Mouse (Mus musculus) NIH3T3 (cell line): ENCODE results near the gene Gm10160.
A peak's percentile ranks its signal among the peaks of the same experiment; 100 is the strongest.

Experiments
- DNase-seq: peaks from one replicate; pipeline ENCODE4 v3.0.0-alpha.2; 2012; ENCODE audit warnings: low read depth

The Gm10160 gene

DNA sequence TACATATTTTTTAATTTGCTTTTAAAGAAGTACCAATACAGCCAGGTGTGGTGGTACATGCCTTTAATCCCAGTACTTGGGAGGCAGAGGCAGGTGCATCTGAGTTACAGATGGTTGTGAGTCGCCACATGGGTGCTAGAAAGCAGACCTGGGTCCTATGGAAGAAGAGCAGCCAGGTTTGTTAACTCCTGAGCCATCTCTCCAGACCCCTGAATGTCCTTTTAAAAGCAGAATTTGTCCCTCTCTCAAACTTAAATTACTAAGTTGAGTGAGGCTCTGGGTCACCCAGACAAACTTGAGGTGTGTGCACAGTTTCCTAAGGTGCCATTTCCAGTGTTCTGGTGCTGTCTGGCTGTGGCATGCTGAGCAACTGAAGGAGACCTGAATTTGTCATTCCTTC, at the start of gene Gm10160:
Gene Gm10160 (minus strand): TSS at position 101 of the 400 bp plus-strand sequence.
- no peak for DNase-seq

DNA sequence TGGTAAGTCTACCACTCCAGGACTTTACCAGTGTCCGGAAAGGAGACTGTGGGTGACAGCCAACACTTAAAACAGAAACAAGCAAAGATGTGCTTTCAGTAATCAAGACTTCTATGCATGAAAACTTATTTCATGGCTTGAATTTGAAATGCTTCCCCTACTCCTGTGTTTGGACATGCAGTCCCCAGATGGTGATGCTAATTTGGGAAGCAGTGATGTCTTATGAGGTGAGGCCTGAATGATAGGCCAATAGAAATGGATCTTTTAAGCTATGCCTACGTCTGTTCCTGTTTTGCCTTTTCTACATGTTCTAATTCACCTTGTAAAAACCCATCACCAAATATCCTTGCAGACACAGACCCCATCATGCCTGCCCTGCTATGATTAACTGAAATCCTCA, 49.3 kb upstream of the Gm10160 start:
- DNase-seq, result no peak

DNA sequence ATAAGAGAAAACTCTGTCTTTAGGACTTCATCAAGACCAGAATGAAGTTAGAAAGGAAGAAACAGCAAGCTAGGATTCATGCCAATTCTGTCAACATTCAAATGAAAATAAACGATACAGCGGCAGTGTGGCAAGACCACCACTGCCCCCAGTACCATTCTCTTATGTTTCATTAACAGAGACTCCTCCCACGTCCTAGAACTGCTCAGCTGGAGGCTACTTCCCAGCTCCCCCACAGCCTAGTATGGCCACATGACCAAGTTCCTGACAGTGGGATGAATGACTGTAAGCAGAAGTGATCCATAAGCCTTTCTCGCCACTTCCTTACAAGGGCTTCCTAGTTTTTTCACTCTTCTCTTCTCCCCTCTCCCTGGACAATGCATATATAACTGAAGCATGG, 48.5 kb upstream of the Gm10160 start:
- DNase-seq, result no peak

DNA sequence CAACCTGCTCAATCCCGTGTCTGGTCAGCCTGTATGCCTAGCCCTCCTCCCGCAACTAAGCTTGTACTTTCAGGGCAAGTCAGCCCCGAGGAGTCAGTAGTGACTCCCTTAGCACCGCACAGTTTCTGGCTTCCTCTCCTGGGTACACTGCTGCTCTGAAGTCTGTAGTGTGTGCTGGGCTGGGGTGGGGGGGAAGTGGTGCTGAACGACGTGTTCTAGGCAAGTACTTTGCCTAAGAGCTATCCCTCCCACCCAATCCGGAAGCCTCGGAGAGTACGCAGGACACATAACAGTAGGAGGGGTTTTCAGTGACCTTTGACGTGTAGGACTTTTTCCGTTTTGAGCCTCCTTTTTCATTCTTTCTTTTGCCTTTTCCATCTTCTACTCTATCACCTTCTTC, 43.8 kb upstream of the Gm10160 start:
- no peak for DNase-seq

DNA sequence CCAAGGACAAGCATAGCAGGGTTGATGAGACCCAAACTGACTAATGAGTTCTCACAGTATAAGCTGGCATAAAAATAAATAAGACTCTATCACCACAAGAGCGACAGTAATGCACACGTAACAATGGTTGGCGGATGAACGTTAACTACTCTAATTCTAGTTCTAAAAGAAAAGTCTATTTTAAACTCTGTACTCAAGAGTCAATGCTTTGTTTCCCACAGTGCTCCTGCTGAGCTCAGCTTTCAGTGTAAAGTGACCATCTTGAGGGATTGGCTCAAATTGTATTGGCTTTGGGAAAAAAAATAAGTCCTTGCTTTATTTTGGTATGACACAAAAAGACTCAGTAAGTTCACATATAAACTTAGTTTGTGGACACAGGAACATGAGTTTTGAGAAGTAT, 29.5 kb upstream of the Gm10160 start:
- DNase-seq, result no peak

DNA sequence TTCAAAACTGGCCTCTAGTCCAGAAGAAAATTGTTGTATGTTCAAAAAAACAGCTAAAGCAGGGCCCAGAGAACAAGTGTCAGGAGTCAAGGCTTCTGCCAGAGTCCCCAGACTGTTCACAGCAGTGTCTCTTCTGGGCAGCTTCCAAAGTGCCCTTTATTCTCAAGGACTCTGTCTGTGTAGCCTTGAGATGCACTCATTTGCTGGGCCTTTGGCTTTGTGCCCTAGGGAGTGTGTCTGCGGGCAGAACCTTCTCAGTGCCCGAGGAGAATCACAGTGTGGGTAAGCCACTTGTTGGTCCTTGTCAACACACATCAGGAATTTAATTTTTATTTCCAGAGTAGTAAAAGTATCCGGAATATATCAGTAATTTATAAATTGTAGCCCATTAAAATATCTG, 26.0 kb upstream of the Gm10160 start:
- DNase-seq, result no peak

DNA sequence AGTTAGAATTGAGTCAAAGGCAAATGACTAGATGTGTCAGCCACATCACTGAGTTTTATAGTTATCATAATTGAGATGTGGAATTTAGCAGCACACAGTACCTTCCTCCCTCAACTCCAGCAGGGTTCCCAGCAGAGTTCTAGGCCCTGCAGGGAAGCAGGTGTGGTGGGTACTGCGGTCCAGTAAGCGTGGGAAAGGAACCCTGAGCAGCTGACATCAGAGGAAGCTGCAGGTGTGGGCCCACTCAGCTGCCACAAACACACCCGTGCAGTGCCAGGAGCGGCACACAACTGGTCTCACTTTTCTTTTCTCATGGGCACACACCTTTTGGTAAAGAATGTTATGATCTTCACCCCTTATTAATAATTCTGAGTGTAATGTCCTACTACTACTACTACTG, 25.2 kb upstream of the Gm10160 start:
- no peak for DNase-seq

DNA sequence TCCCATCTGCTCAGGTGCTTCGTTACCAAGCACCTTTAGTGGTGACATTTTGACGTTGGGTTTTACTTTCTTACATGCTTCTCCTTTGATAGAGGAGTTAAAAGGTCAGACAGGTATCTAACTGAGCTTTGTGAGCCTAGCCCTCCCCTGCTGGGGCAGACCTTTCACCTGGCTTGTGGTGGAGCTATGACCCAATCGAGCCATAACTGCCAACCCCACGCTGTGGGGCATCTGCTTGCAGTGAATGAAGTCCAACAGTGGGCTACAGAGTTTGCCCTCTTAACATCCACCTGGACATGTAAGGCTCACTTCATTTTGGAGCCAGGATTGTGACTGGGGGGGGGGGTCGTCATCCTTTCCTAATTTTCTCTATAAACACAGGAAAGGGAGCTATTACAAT, 24.7 kb upstream of the Gm10160 start:
- no peak for DNase-seq

DNA sequence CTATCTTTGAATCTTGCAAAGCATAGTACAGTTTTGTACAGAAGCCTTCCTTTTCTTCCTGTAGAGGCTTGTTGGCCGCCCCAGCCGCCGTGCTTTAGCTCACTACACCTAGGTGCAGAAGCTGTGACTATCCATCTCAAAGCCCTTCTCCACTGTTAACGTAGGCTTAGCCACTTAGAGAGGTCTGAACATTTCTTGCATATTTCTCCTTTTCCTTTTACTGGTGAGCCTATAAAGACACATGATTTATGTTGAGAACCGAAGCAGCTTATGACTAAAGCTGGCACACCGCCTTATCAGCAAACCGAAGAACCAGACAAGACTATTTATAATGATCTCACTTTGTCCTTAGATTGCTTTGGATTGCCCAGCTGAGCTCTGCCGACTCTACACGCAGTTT, 19.8 kb upstream of the Gm10160 start:
- DNase-seq, result peak; percentile 70

DNA sequence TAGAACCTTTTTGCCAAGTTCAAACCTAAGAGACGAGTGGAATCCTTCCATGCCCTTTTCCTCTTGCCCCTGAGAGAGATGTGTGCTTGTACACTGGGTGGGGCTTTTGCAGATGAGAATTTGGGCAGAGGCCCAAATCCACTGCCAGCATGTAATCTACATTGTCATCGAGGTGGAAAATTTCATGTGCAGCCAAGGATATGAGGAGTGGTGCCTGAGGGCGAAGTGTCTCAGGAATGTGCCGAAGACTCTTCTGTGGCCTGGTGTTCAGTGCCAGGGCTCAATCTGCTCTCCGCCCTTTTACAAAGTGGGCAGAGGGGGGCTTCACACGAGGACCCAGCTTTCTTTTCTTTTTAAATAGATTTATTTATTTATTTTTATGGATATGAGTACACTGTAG, 19.0 kb upstream of the Gm10160 start:
- DNase-seq, result peak; percentile 64

DNA sequence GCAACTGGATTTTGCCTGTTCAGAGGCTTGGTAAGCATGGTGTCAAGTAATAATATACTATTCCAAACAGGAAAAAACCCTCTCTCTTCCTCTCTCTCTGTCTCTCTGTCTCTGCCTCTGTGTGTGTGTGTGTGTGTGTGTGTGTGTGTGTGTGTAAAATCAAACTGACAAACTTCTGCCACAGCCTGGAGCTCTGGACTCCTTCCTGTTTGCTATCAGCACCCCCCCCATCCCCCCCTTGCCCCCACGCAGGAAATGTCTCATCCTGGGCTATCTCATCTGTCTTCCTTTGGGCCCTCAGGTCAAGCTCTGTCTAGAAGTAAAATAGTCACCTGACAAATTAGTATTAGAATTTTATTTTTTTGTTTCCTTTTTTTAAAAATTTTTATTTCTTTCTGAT, 18.2 kb upstream of the Gm10160 start:
- no peak for DNase-seq

DNA sequence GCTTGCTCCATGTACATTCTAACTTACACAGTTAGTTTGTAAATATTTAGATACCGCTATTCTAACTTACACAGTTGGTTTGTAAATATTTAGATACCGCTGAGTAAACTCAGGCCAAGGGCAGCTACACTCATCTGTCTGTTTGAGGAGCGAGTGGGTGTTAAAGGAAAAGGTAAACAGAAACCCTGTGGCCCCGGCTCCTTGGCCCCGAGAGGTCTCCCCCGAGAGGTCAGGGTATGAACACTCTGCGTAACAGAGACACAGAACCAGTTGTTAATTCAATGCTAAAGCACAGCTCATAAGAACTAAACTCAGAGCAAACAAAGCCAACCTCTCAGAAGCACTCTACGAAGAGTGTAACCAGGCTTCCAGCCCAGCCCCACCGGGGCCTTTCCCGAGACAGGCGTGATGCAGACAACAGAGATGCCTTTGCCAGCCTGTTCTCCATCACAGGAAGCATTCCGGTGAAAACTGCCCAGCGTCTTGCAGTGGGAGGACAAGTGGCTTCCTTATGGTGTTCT, 17.0 kb upstream of the Gm10160 start:
- DNase-seq, result no peak

DNA sequence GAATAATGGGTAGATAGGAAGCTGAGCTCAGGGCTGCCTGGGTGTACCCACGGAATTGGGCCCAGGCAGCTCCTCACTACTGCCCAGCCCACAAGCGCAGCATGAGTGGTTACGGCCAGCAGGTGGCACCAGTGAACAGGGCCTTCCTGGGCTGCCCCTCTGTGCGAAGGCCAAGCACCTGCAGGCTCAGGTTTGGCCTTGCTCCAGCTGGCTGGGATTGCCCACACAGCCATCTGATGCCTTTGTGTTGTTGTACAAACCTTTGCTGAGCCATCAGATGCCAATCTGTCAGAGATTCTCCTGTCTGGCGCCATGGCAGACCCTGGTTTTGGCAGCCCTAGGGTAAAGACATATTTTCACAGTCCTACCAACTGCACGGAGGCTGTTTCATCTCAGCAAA, 12.6 kb upstream of the Gm10160 start:
- peak; percentile 87 for DNase-seq

DNA sequence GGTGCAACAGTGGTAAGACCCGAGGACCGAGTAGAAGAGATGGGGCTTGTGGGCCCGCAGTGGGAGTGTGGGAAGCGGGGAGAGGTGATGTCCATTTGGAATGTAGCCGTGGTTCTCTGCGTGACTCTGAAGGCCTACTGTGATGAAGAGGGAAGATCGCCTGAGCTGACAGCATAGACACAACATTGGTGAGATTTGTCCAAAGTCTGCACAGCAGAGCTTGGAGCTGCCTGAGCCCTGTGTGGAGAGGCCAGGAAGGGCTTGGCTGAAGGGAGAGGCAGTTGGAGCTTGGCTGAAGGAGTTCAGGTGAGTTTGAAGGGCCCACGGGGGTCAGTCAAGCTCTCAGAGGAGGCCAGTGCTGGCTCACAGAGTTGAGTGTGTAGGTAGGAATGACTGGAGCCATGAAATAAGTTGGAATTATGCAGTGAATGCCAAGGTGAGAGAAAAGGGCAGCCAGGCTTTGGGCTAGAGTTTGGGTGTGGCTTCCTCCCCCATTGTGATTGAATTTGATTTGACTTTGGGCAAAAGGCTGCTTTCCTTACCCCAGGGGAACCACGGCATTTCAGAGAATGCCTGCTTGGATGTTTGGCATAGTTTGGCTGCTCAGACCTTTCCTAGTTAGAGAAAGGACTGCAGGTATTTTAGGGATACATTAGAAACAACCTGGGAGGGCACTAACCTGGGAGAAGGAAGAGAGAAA, 11.8 kb upstream of the Gm10160 start:
- DNase-seq, result no peak

DNA sequence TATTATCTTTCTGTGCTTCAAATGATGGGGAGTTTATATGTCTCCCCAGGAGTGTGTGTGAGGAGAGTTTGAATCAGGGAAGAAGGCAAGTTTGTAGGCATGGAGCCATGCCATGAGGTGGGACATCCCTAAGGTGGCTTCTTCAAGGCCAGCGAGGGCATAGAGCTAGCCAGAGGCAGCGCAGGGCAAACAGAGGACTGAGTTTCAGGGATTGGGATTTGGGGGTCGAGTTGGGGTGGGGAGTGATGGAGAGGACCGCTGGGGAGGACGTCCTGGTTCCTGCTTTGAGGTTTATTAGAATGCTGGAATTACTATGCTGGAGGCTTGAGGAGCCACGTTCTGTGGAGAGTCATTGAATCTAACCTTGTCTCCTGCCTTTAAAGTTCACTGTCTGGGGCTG, 10.3 kb upstream of the Gm10160 start:
- DNase-seq, result no peak

DNA sequence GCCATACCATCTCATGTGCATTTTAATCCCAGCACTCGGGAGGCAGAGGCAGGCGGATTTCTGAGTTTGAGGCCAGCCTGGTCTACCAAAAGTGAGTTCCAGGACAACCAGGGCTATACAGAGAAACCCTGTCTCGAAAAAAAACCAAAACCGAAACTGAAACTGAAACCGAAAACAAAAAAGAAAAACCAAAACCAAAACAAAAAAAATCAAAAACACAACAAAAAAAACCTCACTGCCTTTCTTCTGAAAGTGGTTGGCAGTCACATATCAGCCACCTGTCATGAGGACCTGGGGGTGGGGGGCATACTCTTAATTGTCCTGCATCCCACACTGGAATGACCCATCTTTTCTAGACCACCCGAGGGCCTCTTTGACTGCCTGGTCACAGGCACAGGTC, 9.0 kb upstream of the Gm10160 start:
- peak; percentile 31 for DNase-seq

DNA sequence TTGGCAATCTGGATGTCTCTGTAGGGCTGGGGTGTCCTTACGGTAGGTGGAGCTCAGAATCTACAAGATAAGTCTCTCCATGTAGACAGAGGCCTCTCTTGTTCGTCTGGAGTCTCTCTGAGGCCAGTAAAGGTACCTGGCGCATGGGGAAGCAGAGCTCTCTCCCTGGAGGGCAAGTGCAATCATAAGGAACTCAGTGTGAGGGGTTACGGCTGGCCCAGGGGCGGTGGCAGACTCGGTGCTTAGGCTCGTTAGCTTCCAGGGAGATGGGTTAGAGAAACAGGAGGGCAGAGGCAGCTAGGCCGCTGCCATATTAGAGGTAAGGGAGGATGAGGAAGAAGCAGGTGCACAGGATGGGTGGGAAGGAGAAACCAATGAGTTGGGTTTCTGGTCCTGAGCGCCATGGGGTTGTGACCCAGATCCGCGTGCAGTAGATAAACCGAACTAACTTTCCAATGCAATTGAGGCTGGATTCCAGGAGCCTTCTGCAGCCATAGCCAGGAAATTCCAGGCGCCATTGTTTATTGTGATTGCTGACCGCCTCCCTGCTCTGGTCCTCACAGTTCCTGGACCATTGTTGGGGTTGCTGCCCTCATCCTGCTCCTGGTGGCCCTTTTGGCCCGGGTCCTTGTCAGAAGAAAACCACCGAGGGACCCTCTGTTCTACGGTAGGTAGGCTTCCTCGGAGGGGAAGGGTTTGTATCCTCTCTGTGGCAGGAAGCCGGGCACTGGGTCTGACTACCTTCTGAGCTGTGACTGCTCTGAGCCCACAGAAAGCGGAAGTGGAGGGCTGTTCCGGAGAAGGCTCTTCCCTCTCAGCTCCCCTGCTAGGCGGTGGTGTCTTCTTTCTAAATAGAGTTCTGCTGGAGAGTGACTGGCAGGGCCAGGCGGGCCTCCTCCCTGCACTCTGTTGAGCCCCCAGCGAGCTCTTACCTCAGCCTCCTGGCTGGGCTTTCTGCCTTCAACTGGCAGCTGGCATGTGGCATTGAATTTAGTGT, 7.3 kb upstream of the Gm10160 start:
- no peak for DNase-seq

DNA sequence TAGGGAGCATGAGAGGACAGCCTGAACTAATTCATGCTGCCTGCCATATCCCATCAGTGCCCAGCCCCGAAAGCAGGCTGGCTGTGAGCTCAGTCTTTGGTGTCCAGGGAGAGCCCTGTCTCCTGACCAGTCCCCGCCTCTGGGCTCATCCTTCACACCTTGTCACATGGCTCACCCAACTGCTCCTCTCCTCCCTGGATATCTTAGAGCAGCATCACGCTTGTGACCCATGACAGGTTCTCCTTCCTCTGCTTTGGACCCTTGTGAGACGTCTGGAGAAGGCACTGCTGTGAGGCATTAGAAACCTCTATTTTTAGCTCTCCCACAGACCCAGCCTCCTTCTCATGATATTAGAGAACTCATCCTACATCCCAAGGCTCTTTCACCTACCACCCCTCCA, 6.3 kb upstream of the Gm10160 start:
- no peak for DNase-seq

DNA sequence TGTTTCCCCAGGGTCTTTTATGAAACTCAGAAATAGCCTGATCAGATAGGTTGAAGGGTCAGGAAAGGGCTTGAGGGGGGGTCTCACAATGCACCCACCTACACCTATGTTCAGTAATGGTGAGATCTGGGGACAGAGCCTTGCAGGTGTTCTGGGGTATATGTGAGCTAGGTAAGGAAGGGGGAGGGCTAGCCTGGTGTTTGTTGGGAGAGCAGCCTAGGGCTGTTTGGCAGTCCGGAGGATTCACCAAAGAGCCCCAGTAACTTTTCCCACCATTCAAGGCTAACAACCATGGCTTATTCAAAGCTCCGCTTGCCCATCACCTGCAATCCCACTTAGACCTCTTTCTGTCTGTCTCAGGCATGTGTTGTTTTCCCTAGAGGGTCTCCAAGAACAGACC, 5.9 kb upstream of the Gm10160 start:
- DNase-seq, result no peak

DNA sequence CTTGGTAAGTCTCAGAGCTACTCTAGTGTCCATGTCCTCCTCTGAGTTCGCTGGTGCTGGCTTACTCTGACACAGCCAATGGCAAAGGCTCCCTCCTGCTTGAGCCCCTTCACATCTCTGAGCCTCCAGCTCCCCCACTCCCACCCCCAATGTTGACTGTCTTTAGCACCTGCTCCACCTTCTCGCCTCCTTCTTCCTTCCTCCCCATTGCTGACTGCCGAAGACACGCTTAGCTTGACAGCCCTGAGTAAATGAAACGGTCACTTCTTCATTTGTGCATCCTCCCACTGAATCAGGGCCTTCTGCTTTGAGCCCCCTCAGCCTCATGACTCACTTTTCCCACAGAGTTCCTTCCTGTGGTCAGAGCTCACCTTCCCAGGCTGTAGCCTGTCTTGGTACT, 5.4 kb upstream of the Gm10160 start:
- DNase-seq, result no peak

DNA sequence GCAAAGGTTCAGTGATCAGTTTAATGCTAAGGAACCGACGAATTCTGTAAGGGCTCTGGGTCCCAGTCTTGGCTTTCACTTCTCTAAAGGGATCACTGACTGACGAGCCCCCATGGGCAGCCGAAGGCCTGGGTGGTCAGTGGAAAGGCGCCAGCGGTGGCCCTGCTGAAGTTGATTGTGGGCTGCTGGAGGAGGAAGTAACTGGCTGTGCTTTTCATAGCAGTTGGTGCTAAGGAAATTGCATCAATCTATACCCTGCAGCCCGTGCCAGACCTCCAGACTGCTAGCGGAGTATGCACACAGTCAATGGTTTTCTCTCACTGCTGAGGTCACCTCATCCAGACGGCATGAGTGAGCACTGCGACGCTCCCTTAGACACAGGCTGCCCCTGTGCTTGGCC, 4.5 kb upstream of the Gm10160 start:
- no peak for DNase-seq

DNA sequence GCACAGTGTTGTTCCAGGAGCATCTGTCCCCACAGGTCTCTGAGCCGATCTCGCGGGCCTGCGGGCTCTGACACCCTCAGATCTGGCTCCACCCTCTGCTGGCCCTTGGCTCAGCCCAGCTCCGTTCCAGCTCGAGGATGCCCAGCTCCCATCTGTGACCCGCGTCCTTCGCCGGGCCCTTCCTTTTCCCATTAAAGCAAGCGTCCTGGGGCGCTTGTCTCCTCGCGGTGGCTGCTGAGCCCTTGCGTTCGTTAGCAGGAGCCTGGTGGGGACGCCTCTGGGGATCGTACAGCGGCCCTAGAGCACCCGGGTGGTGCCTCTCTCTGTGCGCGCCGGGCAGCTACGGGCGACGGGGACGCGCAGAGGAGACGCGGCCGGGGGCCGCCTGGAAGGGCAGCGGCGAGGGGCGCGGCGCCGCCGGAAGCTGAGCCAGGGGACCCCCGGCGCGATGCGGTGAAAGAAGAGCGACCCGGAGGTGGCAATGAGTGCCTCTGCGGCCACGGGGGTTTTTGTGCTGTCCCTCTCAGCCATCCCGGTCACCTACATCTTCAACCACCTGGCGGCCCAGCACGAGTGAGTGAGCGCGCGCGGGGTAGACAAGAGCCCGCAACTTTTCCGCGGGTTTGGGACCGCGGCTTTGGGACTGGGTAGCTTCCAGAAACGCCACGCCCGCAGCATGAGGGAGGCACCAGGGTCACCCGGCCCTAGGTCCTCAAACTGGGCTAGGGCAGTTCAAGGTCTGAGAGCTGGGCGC, 3.6 kb upstream of the Gm10160 start, which contains the start of gene Tm6sf1:
Gene Tm6sf1 (plus strand): TSS at position 34 of the 754 bp plus-strand sequence.
- DNase-seq, result no peak
